Mouse (Mus musculus) ES-CJ7 (cell line): ENCODE results near the gene Urm1.

Experiments
- DNase-seq: peaks from one replicate; pipeline ENCODE4 v3.0.0; 2011; ENCODE audit warnings: low read depth, low spot score

Urm1 gene

GRCm38 (mm10) chr2:29865125-29865524 is 45.2 kb downstream of the Urm1 start:
- no peak for DNase-seq

GRCm38 (mm10) chr2:29868949-29869645 is 49.2 kb downstream of the Urm1 start, which contains the start of gene Cercam:
Gene Cercam, plus strand, starts transcription at chr2:29869164.
- peak; percentile 92 for DNase-seq

- peak; percentile 44 for DNase-seq
Measured at GRCm38 (mm10) chr2:29869646-29870451, 50.0 kb downstream of the Urm1 start.

GRCm38 (mm10) chr2:29872581-29873295 is 52.9 kb downstream of the Urm1 start:
- DNase-seq, result no peak

- no peak for DNase-seq
Measured at GRCm38 (mm10) chr2:29873801-29874200, 53.9 kb downstream of the Urm1 start.

- no peak for DNase-seq
Measured at GRCm38 (mm10) chr2:29878061-29878460, 58.2 kb downstream of the Urm1 start.

- no peak for DNase-seq
Measured at GRCm38 (mm10) chr2:29879191-29879590, 59.3 kb downstream of the Urm1 start.

- DNase-seq, result peak; percentile 58
Measured at GRCm38 (mm10) chr2:29879964-29880830, 60.3 kb downstream of the Urm1 start.

GRCm38 (mm10) chr2:29886659-29887292 is 66.9 kb downstream of the Urm1 start:
- DNase-seq, result peak; percentile 37

- peak; percentile 98 for DNase-seq
Measured at GRCm38 (mm10) chr2:29889066-29889944, 69.4 kb downstream of the Urm1 start, which contains the start of gene Odf2. Gene Odf2, plus strand, starts transcription at chr2:29889221.

GRCm38 (mm10) chr2:29889991-29890833 is 70.3 kb downstream of the Urm1 start:
- peak; percentile 88 for DNase-seq

- no peak for DNase-seq
Measured at GRCm38 (mm10) chr2:29891773-29892172, 71.9 kb downstream of the Urm1 start.
